Mouse (Mus musculus) heart, adult 11 months (tissue): ENCODE data around the gene Ccdc191.

Experiments used
- DNase-seq: peaks from one replicate; pipeline ENCODE4 v3.0.0; 2022

Ccdc191 gene

GRCm38 (mm10) chr16:43994623-43995022, 105.0 kb downstream of the Ccdc191 start:
- no peak for DNase-seq

GRCm38 (mm10) chr16:43999111-43999510, 109.5 kb downstream of the Ccdc191 start:
- DNase-seq: no peak

GRCm38 (mm10) chr16:43999541-43999940, 109.9 kb downstream of the Ccdc191 start:
- no peak for DNase-seq

GRCm38 (mm10) chr16:44002086-44002485, 112.5 kb downstream of the Ccdc191 start:
- DNase-seq: no peak

- peak; percentile 61 for DNase-seq
These were observed 121.4 kb downstream of the Ccdc191 start for GRCm38 (mm10) chr16:44011010-44011409.
